Mouse (Mus musculus) stomach, postnatal 0 days (tissue): ENCODE measurements at regions not wholly inside any gene's neighbourhood (a gene's known extent, or its start where the extent isn't known, plus 50 kb on each side); places are given as distances from the start of the nearest gene placed in this dataset.

Experiments
- ATAC-seq: fragments of 200-750 bp; cut with Nextera tagmentation; 2 replicates; pipeline ENCODE4 v1.8.0; 2017; ENCODE audit not compliant: low FRiP score, low TSS enrichment
- DNase-seq: peaks from one replicate; pipeline ENCODE4 v3.0.0-alpha.2; 2016; ENCODE audit warnings: low spot score
- H3K27ac ChIP-seq: fragments of 300-500 bp; sonication (generic); replicated peaks from 2 replicates; pipeline ENCODE4 v1.5.1; 2014; ENCODE audit warnings: mild to moderate bottlenecking, control low read depth
- H3K27me3 ChIP-seq: fragments of 300-500 bp; sonication (generic); 2 replicates; pipeline ENCODE4 v1.6.1; 2014; ENCODE audit warnings: low read length; ENCODE audit not compliant: control insufficient read depth, insufficient read depth
- H3K36me3 ChIP-seq: fragments of 300-500 bp; sonication (generic); 2 replicates; pipeline ENCODE4 v1.6.1; 2014; ENCODE audit warnings: low read length, mixed read lengths; ENCODE audit not compliant: control insufficient read depth, insufficient read depth
- H3K4me1 ChIP-seq: fragments of 300-500 bp; sonication (generic); replicated peaks from 2 replicates; pipeline ENCODE4 v1.6.1; 2014; ENCODE audit warnings: antibody characterized with exemption; ENCODE audit not compliant: control insufficient read depth, insufficient read depth
- H3K4me2 ChIP-seq: fragments of 300-500 bp; sonication (generic); replicated peaks from 2 replicates; pipeline ENCODE4 v1.6.1; 2014; ENCODE audit warnings: low read depth, mild to moderate bottlenecking, control low read depth, moderate library complexity
- H3K4me3 ChIP-seq: fragments of 300-500 bp; sonication (generic); 2 replicates; pipeline ENCODE4 v1.5.1; 2014; ENCODE audit warnings: low read depth, low read length, control low read depth
- H3K9ac ChIP-seq: fragments of 300-500 bp; sonication (generic); 2 replicates; pipeline ENCODE4 v1.6.1; 2014; ENCODE audit warnings: mild to moderate bottlenecking, low read length, control low read depth, mixed read lengths
- H3K9me3 ChIP-seq: fragments of 300-500 bp; sonication (generic); 2 replicates; pipeline ENCODE4 v1.6.1; 2016; ENCODE audit warnings: low read length; ENCODE audit not compliant: control insufficient read depth
- CTCF ChIP-seq: IDR thresholded peaks from 2 replicates; pipeline ENCODE4 v1.5.1; 2016; ENCODE audit warnings: antibody characterized with exemption, low read depth, mild to moderate bottlenecking, moderate library complexity
- EP300 ChIP-seq: optimal IDR thresholded peaks from 2 replicates; pipeline ENCODE3; 2016; ENCODE audit warnings: antibody characterized with exemption
- WGBS: fragments of 180-500 bp; shearing (Covaris S2); extraction: QIAGEN DNeasy Blood & Tissue Kit; methylation state at CpG from one replicate; pipeline ENCODE4 v1.1.7; 2014; 5-methylcytosine and 5-hydroxymethylcytosine counted together

- Histone ChIP-seq H3K9ac (no peak overlapping the region), H3K27ac (no peak overlapping the region), H3K36me3 (no peaks in the 10 kb centered on the region), H3K27me3 (no peaks in the 10 kb centered on the region), H3K9me3 (no peaks in the 10 kb centered on the region), H3K4me2 (no peak overlapping the region), H3K4me3 (no peak overlapping the region), H3K4me1 (no peaks in the 10 kb centered on the region)
- DNase-seq (no peak), ATAC-seq (no peak)
- 29% methylated on average over 4 of the region's 4 CpGs for WGBS
- no peak for TF ChIP-seq CTCF
- no peak for TF ChIP-seq EP300
These were observed 140.8 kb upstream of the Gm3448 start for GRCm38 (mm10) chr17:15182105-15182504.

GRCm38 (mm10) chr17:15180223-15180860 lies 139.0 kb upstream of the Gm3448 start:
- Histone ChIP-seq H3K4me3 (no peak overlapping the region), H3K4me1 (no peaks in the 10 kb centered on the region), H3K27me3 (no peaks in the 10 kb centered on the region), H3K9ac (no peak overlapping the region), H3K36me3 (no peaks in the 10 kb centered on the region), H3K4me2 (no peak overlapping the region), H3K27ac (no peak overlapping the region), H3K9me3 (no peaks in the 10 kb centered on the region)
- WGBS, result 25% methylated on average over 10 of the region's 10 CpGs
- DNase-seq, result no peak
- TF ChIP-seq CTCF (no peak), EP300 (no peak)
- ATAC-seq, result no peak

GRCm38 (mm10) chr17:15179411-15179951 lies 138.1 kb upstream of the Gm3448 start:
- no peak for ATAC-seq
- H3K4me1 ChIP-seq, result no peaks in the 10 kb centered on the region
- no peak overlapping the region for H3K9ac ChIP-seq
- no peaks in the 10 kb centered on the region for H3K27me3 ChIP-seq
- 57% methylated on average over 4 of the region's 4 CpGs for WGBS
- H3K36me3 ChIP-seq, result no peaks in the 10 kb centered on the region
- no peak overlapping the region for H3K4me3 ChIP-seq
- no peak overlapping the region for H3K4me2 ChIP-seq
- H3K27ac ChIP-seq, result no peak overlapping the region
- no peaks in the 10 kb centered on the region for H3K9me3 ChIP-seq
- TF ChIP-seq CTCF, result no peak
- TF ChIP-seq EP300, result no peak
- no peak for DNase-seq

GRCm38 (mm10) chr17:15177390-15177789 lies 136.1 kb upstream of the Gm3448 start:
- DNase-seq (no peak), ATAC-seq (no peak)
- Histone ChIP-seq H3K4me3 (no peak overlapping the region), H3K9me3 (no peaks in the 10 kb centered on the region), H3K4me1 (no peaks in the 10 kb centered on the region), H3K9ac (no peak overlapping the region), H3K27ac (no peak overlapping the region), H3K27me3 (no peaks in the 10 kb centered on the region), H3K36me3 (no peaks in the 10 kb centered on the region), H3K4me2 (no peak overlapping the region)
- 75% methylated on average over 3 of the region's 3 CpGs for WGBS
- TF ChIP-seq CTCF (no peak), EP300 (no peak)

- ATAC-seq (no peak), DNase-seq (no peak)
- Histone ChIP-seq H3K9ac (no peak overlapping the region), H3K4me2 (no peak overlapping the region), H3K9me3 (no peaks in the 10 kb centered on the region), H3K27ac (no peak overlapping the region), H3K4me1 (no peaks in the 10 kb centered on the region), H3K27me3 (no peaks in the 10 kb centered on the region), H3K36me3 (no peaks in the 10 kb centered on the region), H3K4me3 (no peak overlapping the region)
- WGBS, result 53% methylated on average over 9 of the region's 9 CpGs
- TF ChIP-seq CTCF (no peak), EP300 (no peak)
These were observed 133.1 kb upstream of the Gm3448 start for GRCm38 (mm10) chr17:15174354-15174953.

GRCm38 (mm10) chr17:15167927-15168326 lies 126.6 kb upstream of the Gm3448 start:
- no peak overlapping the region for H3K4me2 ChIP-seq
- H3K36me3 ChIP-seq, result no peaks in the 10 kb centered on the region
- H3K4me1 ChIP-seq, result no peaks in the 10 kb centered on the region
- DNase-seq (no peak), ATAC-seq (no peak)
- WGBS, result 86% methylated on average over 3 of the region's 3 CpGs
- no peaks in the 10 kb centered on the region for H3K9me3 ChIP-seq
- no peak for TF ChIP-seq CTCF
- no peak for TF ChIP-seq EP300
- H3K27ac ChIP-seq, result no peak overlapping the region
- no peaks in the 10 kb centered on the region for H3K27me3 ChIP-seq
- no peak overlapping the region for H3K9ac ChIP-seq
- no peak overlapping the region for H3K4me3 ChIP-seq
